Mouse (Mus musculus) liver, embryonic 16.5 days (tissue): ENCODE results near the gene Rnf182. TPM values are rescaled to one million over a fixed set of nuclear protein-coding genes. Genes with fewer than 3 reads are reported as not detected.

ENCODE experiments used
- ATAC-seq: fragments of 200-750 bp; cut with Nextera tagmentation; 2 replicates; pipeline ENCODE4 v1.8.0; 2017; ENCODE audit warnings: low read depth, mild to moderate bottlenecking, moderate number of reproducible peaks, moderate library complexity
- H3K27ac ChIP-seq: fragments of 300-500 bp; sonication (generic); 2 replicates; pipeline ENCODE4 v1.5.1; 2014; ENCODE audit warnings: mild to moderate bottlenecking, low read length
- H3K27me3 ChIP-seq: fragments of 300-500 bp; sonication (generic); 2 replicates; pipeline ENCODE4 v1.6.1; 2014; ENCODE audit warnings: low read depth, low read length, mixed read lengths; ENCODE audit not compliant: control insufficient read depth, insufficient read depth
- H3K36me3 ChIP-seq: fragments of 300-500 bp; sonication (generic); 2 replicates; pipeline ENCODE4 v1.6.1; 2014; ENCODE audit warnings: mild to moderate bottlenecking; ENCODE audit not compliant: control insufficient read depth, insufficient read depth
- H3K4me1 ChIP-seq: fragments of 300-500 bp; sonication (generic); 2 replicates; pipeline ENCODE4 v1.6.1; 2014; ENCODE audit warnings: low read depth, low read length, mixed read lengths; ENCODE audit not compliant: control insufficient read depth
- H3K4me2 ChIP-seq: fragments of 300-500 bp; sonication (generic); 2 replicates; pipeline ENCODE4 v1.6.1; 2014; ENCODE audit warnings: low read depth, low read length, mixed read lengths
- H3K4me3 ChIP-seq: fragments of 300-500 bp; sonication (generic); 2 replicates; pipeline ENCODE4 v1.5.1; 2014; ENCODE audit warnings: low read depth, mild to moderate bottlenecking, low read length
- H3K9ac ChIP-seq: fragments of 300-500 bp; sonication (generic); 2 replicates; pipeline ENCODE4 v1.6.1; 2014; ENCODE audit warnings: low read depth, low read length
- H3K9me3 ChIP-seq: fragments of 300-500 bp; sonication (generic); replicated peaks from 2 replicates; pipeline ENCODE4 v1.6.1; 2016; ENCODE audit warnings: low read length; ENCODE audit not compliant: control insufficient read depth
- WGBS: fragments of 180-500 bp; shearing (Covaris S2); extraction: QIAGEN DNeasy Blood & Tissue Kit; methylation state at CpG from one replicate; pipeline ENCODE4 v1.1.7; 2014; ENCODE audit not compliant: insufficient replicate concordance; 5-methylcytosine and 5-hydroxymethylcytosine counted together
- polyA plus RNA-seq: library from polyadenylated mRNA; unstranded; fragments of >200 nt; fragmentation: Nextera tagmentation; extraction: Ambion mirVana; gene quantifications from 2 replicates; pipeline ENCODE4 v1.2.1, GENCODE M21; 2015

The Rnf182 gene
- polyA plus RNA-seq, 1 experiment from 2014 or later: not detected

DNA sequence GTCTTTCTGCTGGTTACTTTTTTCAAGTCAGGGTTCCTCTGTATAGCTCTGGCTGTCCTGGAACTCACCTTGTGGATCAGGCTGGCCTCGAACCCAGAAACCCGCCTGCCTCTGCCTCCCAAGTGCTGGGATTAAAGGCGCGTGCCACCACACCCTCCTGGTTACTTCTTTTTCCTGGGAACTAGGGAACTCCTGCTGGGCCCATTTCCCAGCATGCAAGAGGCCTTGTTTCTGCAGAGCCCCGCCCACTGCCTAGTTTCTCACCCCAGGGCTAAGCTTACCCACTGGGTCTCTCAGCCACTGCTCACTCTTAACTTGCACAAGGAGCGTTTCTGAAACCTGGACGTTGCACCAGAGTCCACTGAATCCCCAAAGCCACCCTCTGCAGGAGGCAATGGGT, 80.5 kb downstream of the Rnf182 start:
- H3K9me3 ChIP-seq: no peaks in the 10 kb centered on the region
- no peak overlapping the region for H3K4me2 ChIP-seq
- no peak overlapping the region for H3K27ac ChIP-seq
- ATAC-seq: no peak
- no peak overlapping the region for H3K9ac ChIP-seq
- no peak overlapping the region for H3K4me3 ChIP-seq
- 57% methylated on average over 7 of the region's 7 CpGs for WGBS
- H3K36me3 ChIP-seq: no peaks in the 10 kb centered on the region
- H3K27me3 ChIP-seq: no peaks in the 10 kb centered on the region
- no peaks in the 10 kb centered on the region for H3K4me1 ChIP-seq

DNA sequence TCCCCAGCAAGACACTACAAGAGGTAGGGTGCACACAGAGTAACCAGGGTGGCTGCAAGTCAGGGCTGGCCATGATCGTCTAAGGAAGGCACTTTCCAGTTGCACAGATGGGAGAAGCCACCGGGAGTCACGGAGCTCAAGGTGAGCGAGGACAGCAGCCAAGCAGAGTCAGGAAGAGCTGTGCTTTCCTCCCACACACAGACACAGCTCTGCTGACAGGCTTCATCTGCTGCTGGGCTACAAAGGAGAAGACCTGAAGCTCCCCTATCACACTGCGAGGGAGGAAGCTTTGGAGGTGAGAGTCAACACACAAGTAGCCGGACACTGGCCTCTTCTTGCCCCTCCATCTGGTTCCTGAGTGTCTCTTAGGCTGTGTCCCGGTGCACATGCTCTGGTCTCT, 83.0 kb downstream of the Rnf182 start:
- no peak overlapping the region for H3K4me3 ChIP-seq
- no peak overlapping the region for H3K4me2 ChIP-seq
- no peaks in the 10 kb centered on the region; the same call in 1 of the 2 replicates for H3K27me3 ChIP-seq
- H3K27ac ChIP-seq: no peak overlapping the region
- no peaks in the 10 kb centered on the region for H3K4me1 ChIP-seq
- no peak for ATAC-seq
- H3K9ac ChIP-seq: no peak overlapping the region
- 57% methylated on average over 7 of the region's 7 CpGs for WGBS
- H3K9me3 ChIP-seq: no peaks in the 10 kb centered on the region
- no peaks in the 10 kb centered on the region for H3K36me3 ChIP-seq

DNA sequence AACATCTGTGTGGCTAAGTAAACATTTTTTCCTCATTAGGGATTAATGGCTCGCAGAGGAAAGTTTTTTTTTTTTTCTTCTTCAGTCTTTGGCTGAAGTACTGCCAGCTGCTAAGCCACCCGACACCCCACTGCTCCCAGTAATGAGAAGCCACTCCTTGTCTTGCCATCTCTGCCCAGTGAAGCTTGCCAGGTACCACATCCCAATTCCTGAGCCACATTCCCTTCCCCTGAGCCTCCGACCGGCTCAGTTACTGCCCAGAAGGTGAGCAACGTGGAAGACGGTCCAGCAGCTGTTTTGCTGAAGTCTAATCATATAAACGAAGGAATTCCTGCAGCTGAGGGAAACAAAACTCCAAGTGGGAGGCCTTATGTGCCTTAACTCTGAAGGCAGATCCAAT, 88.0 kb downstream of the Rnf182 start:
- ATAC-seq: no peak
- Histone ChIP-seq H3K27ac (no peak overlapping the region), H3K27me3 (no peaks in the 10 kb centered on the region; the same call in 1 of the 2 replicates), H3K9me3 (no peaks in the 10 kb centered on the region), H3K36me3 (no peaks in the 10 kb centered on the region), H3K9ac (no peak overlapping the region), H3K4me1 (no peaks in the 10 kb centered on the region), H3K4me2 (no peak overlapping the region), H3K4me3 (no peak overlapping the region)
- WGBS: 57% methylated on average over 7 of the region's 7 CpGs

DNA sequence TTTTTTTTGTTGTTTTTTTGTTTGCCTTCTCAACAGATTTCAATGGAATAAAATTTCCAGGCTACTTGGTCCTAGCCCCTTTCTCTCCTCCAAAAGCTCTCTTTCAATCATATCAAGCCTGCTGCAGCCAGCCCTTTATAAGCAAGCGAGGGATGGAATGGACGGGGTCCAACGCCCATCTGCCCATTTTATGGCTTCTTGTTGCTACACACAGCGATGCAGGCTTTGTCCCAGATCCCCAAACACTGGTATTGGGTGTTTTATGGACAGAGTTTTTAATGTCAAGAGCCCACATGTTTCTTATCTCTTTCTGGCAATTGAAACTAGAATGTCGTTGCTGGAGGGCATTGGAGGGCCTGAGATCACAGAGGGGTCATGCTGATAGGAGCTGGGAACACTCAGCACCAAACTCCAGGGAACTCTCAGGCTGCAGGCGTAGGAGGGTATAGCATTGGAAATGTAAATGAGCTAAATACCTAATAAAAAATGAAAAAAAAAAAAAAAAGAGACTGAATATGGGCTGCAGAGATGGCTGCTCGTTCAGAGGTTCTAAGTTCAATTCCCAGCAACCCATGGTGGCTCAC, 89.1 kb downstream of the Rnf182 start:
- Histone ChIP-seq H3K9ac (no peak overlapping the region), H3K27ac (no peak overlapping the region), H3K36me3 (no peaks in the 10 kb centered on the region), H3K9me3 (no peaks in the 10 kb centered on the region), H3K4me1 (no peaks in the 10 kb centered on the region), H3K4me2 (no peak overlapping the region), H3K27me3 (no peaks in the 10 kb centered on the region; the same call in 1 of the 2 replicates), H3K4me3 (no peak overlapping the region)
- no peak for ATAC-seq
- 48% methylated on average over 7 of the region's 7 CpGs for whole genome bisulfite sequencing

DNA sequence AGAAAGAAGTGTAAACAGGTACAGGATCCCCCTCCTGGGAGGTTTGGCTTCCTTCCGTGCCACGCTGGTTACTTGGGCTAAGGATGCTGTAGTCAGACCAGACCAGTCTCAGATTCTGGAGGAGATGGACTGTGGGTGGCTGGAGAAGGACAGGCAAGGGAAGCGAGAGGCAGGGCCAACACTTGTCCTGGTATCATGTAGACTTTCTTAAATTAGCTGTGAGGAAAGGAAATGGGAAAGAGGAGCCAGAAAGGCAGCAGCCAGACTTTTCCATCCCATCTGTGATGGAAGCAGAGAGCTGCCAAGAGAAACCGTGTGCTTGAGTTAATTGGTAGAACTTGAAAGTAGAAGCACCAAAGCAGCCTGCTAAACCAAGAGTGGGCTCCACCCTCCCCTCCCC, 90.9 kb downstream of the Rnf182 start:
- H3K4me2 ChIP-seq: no peak overlapping the region

DNA sequence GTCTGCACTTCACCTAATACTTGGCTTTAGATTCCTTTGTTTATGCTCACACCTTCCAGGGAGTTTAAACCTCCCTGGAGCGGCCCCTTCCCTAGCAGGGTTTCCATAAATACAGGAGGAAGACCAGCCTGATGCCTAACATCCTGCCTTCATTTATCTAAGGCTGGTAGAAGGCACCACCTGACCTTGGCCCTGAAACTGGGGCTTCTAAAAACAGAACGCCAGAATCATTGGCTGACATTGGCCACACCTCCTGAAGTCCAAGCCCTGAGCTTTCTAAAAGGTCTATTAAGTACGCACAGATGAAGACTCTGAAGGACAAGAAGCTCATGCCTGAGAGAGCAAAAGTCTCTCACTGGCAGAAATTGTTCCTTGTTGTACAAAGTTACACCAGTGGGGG, 94.0 kb downstream of the Rnf182 start:
- no peak for ATAC-seq
- WGBS: 54% methylated on average over 3 of the region's 3 CpGs
- no peaks in the 10 kb centered on the region for H3K4me1 ChIP-seq

More for the DNA sequence above, 90.9 kb downstream of the Rnf182 start:
- WGBS: 65% methylated on average over 4 of the region's 4 CpGs
- Histone ChIP-seq H3K9ac (no peak overlapping the region), H3K4me1 (no peaks in the 10 kb centered on the region), H3K36me3 (no peaks in the 10 kb centered on the region), H3K27ac (no peak overlapping the region), H3K27me3 (no peaks in the 10 kb centered on the region; the same call in 1 of the 2 replicates), H3K4me3 (no peak overlapping the region), H3K9me3 (no peaks in the 10 kb centered on the region)
- ATAC-seq: no peak

DNA sequence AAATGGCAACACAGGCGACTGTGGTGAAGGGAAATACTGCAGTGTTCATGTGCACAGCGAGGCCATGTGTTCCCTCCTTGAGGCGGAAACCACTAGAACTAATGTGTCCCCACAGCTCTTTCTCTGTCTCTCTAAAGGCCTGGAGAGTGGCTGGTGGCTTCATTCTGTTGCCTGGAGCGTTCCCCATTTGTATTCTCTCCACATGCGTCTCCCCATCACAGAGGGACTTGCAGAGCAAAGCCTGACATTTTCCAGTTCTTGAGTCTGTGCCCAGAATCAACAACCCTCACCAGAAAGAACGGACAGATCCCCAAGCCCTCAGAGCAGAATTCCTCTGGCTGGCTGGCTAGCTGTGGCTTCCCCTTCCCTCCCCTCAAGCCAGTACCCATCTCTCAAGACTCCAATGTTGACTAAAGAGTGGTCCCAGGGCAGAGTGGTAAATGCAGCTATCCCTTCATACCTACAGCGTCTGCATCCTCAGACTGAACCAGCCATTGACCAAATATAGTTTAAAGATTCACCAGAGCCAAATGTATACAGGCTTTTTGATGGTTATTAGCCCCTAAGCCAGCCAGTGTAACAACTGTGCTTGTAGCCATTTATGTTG, 96.3 kb downstream of the Rnf182 start:
- Histone ChIP-seq H3K27me3 (no peaks in the 10 kb centered on the region), H3K9ac (no peak overlapping the region), H3K4me2 (no peak overlapping the region), H3K9me3 (no peaks in the 10 kb centered on the region), H3K27ac (no peak overlapping the region), H3K4me1 (no peaks in the 10 kb centered on the region), H3K4me3 (no peak overlapping the region), H3K36me3 (no peaks in the 10 kb centered on the region)
- WGBS: 58% methylated on average over 7 of the region's 7 CpGs
- ATAC-seq: no peak

More for the DNA sequence above, 94.0 kb downstream of the Rnf182 start:
- Histone ChIP-seq H3K4me2 (no peak overlapping the region), H3K9me3 (no peaks in the 10 kb centered on the region), H3K9ac (no peak overlapping the region), H3K27me3 (no peaks in the 10 kb centered on the region), H3K27ac (no peak overlapping the region), H3K36me3 (no peaks in the 10 kb centered on the region), H3K4me3 (no peak overlapping the region)

DNA sequence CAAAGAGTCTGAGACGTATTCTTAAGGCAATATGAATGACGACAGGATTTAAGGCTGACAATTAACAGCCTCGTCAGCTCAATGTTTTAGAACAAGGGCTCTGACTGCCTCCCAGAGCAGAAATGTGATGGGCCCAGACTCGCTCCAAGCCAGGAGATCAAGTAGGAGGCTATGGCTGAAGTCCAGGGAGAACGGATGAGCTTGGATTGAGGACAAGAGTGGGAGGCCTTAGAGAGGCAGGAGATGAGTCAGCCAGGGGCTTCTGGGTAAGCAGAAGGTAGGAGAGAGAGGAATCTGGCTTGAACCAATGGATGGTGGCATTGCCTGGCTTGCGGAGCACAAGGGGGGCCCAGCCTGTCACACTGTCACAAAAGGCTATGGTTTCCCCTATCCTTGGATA, 99.2 kb downstream of the Rnf182 start:
- Histone ChIP-seq H3K9me3 (no peaks in the 10 kb centered on the region), H3K27me3 (no peaks in the 10 kb centered on the region), H3K4me1 (no peaks in the 10 kb centered on the region), H3K27ac (no peak overlapping the region), H3K36me3 (no peaks in the 10 kb centered on the region), H3K4me3 (no peak overlapping the region), H3K4me2 (no peak overlapping the region), H3K9ac (no peak overlapping the region)
- ATAC-seq: no peak
- WGBS: 69% methylated on average over 6 of the region's 6 CpGs

DNA sequence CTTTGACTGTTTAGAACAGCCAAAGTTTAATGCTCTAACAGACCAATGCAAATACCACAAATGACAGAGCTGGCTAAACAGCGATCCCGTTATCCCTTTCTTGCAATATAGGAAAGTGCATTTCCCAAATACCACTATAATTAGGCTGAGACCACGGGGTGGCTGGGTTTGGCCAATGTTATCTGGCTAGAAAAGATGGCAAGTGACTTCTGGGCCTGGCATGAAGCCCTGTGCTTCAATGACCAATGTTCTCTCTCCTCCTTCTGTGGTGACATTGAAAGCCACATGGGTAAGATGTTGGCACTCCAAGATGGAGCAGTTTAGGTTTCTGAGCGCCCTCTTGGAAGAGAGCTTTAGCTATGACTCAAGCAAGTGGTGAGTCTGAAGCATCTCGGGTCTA, 100.0 kb downstream of the Rnf182 start:
- Histone ChIP-seq H3K27ac (no peak overlapping the region), H3K4me2 (no peak overlapping the region), H3K4me3 (no peak overlapping the region), H3K27me3 (no peaks in the 10 kb centered on the region), H3K36me3 (no peaks in the 10 kb centered on the region), H3K4me1 (no peaks in the 10 kb centered on the region), H3K9me3 (no peaks in the 10 kb centered on the region), H3K9ac (no peak overlapping the region)
- 61% methylated on average over 5 of the region's 5 CpGs for WGBS
- ATAC-seq: no peak
